Mouse (Mus musculus): ENCODE results near the gene Mrpl39.

DNA sequence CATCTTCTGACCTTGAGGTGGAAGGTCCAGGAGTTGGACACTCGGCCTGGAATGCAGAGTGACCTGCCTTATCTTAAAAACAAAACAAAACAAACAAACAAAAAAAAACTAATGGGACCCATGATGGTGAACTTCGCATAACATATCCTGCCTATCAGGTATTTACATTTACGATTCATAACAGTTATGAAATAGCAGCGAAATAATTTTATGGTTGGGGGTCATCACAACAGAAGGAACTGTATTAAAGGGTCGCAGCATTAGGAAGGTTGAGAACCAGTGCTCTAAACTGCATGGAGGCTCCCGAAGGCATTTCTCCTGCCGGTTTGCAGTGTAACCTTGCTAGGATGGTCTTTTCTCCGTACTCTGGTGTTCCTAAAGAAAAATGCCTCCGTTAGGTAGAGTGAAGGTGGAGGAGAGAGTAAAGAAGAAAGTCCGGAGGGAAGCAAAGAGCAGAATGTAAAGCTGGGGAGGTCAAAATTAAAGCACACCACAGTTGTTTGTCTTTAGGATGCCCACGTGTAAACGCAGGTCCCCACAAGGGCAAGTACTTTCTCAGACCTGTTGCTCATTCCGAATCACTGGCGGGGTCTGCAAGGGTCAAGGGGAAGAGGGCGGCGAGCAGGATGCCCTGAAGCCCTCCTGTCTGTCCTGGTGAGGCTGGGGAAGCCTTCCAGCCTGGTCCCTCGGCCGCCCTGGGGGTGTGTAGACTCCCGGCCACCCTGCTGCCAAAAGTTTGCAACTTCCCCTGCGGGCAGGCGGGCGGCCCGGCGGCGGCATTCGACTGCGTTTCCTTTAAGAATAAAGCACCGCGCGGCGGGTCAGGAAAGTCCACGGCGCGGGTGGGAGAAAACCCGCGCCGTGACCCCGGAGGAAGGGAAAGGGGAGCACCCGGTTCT is 33.1 kb downstream of the Mrpl39 start:
- TF ChIP-seq POLR2A (IDR thresholded peaks at IDR 0.05; ENCODE audit: extremely low read depth, insufficient read depth, low read length), result no peak
- no peak for TF ChIP-seq CTCF (IDR thresholded peaks at IDR 0.05; ENCODE audit: low read depth, low read length)

Measured in liver, adult 2 months (tissue).